Comparison of ENCODE assay signal across 8 mouse cellular contexts in genomic region chr14:25472981-25473649, GRCm38 (mm10). TPM values are rescaled to one million over a fixed set of nuclear protein-coding genes. Genes with fewer than 3 reads are reported as not detected.
DNase-seq lines count a peak whose midpoint lies in the region; ATAC-seq and TF ChIP-seq lines count a peak whose summit lies in the region.

No protein-coding gene starts in this region.

- peak overlapping the region; percentile 37; the same call in 1 of the 2 replicates for H3K9ac ChIP-seq in heart, embryonic 12.5 days
- peak overlapping the region; percentile 22 for H3K9ac ChIP-seq in kidney, embryonic 16.5 days (replicated peaks; ENCODE audit: low read length)

- 53% methylated on average over 6 of the region's 6 CpGs for WGBS in heart, embryonic 12.5 days
- 19% methylated on average over 6 of the region's 6 CpGs for WGBS in kidney, embryonic 16.5 days
- WGBS in thymus, adult 2 months: 14% methylated on average over 6 of the region's 6 CpGs

- 0 out of 2 replicates have a peak, but pooled peaks have one; percentile 25 for TF ChIP-seq CTCF in thymus, adult 2 months (IDR thresholded peaks at IDR 0.05; ENCODE audit: borderline replicate concordance, control insufficient read depth, extremely low read depth, insufficient read depth, low read length, poor library complexity)

- ATAC-seq in heart, embryonic 12.5 days (ENCODE audit: insufficient number of reproducible peaks, low FRiP score): no peak
- ATAC-seq in kidney, embryonic 16.5 days (ENCODE audit: low FRiP score, low TSS enrichment): peak; percentile 61
- ATAC-seq in megakaryocyte, adult 5-6 weeks (ENCODE audit: poor library complexity, severe bottlenecking): peak; percentile 57

- H3K9me3 ChIP-seq in heart, embryonic 12.5 days (replicated peaks): no peaks in the 10 kb centered on the region
- no peaks in the 10 kb centered on the region for H3K9me3 ChIP-seq in kidney, embryonic 16.5 days (ENCODE audit: low read length)

- no peak overlapping the region for H3K4me3 ChIP-seq in heart, embryonic 12.5 days
- H3K4me3 ChIP-seq in kidney, embryonic 16.5 days (ENCODE audit: low read length): no peak overlapping the region
- H3K4me3 ChIP-seq in thymus, adult 2 months (ENCODE audit: control insufficient read depth, insufficient read depth, low read length): no peak overlapping the region

- no peak for TF ChIP-seq POLR2A in thymus, adult 2 months (IDR thresholded peaks at IDR 0.05; ENCODE audit: control insufficient read depth, extremely low read depth, insufficient read depth, low read length, poor library complexity)

- peak; percentile 64 to 68 for DNase-seq in lung, adult 18-20 months
- no peak for DNase-seq in lung, postnatal 10 days
- peak; percentile 66 for DNase-seq in thymus, adult 2 months
- DNase-seq in ovary, postnatal 14 days (ENCODE audit: low spot score): no peak
- no peak for DNase-seq in frontal cortex, postnatal 36 days (ENCODE audit: low spot score in 2 of 2)

- peak overlapping the region; percentile 59 for H3K27ac ChIP-seq in heart, embryonic 12.5 days (ENCODE audit: poor library complexity, severe bottlenecking)
- H3K27ac ChIP-seq in kidney, embryonic 16.5 days (ENCODE audit: low read length): peak overlapping the region; percentile 87
- peak overlapping the region; percentile 51 for H3K27ac ChIP-seq in thymus, adult 2 months (ENCODE audit: control insufficient read depth, insufficient read depth, low read length)

- no peak overlapping the region for H3K4me2 ChIP-seq in heart, embryonic 12.5 days
- 0 out of 2 replicates have a peak overlapping the region, but pooled peaks have one; percentile 8 for H3K4me2 ChIP-seq in kidney, embryonic 16.5 days (replicated peaks; ENCODE audit: low read depth, low read length)

- H3K4me1 ChIP-seq in heart, embryonic 12.5 days (replicated peaks): peaks cover 99% of the 10 kb centered on the region
- H3K4me1 ChIP-seq in kidney, embryonic 16.5 days (ENCODE audit: insufficient read depth, low read length): peaks cover 99% of the 10 kb centered on the region
- peaks cover 83% of the 10 kb centered on the region for H3K4me1 ChIP-seq in thymus, adult 2 months (replicated peaks; ENCODE audit: control insufficient read depth, insufficient read depth, low read length)

- H3K36me3 ChIP-seq in heart, embryonic 12.5 days: 0 out of 2 replicates have a peak, but pooled peaks cover under 1% of the 10 kb centered on the region
- H3K36me3 ChIP-seq in kidney, embryonic 16.5 days (ENCODE audit: insufficient read depth, low read length): no peaks in the 10 kb centered on the region
- H3K36me3 ChIP-seq in thymus, adult 2 months (ENCODE audit: control insufficient read depth, insufficient read depth, low read length): no peaks in the 10 kb centered on the region

- H3K27me3 ChIP-seq in heart, embryonic 12.5 days (replicated peaks): no peaks in the 10 kb centered on the region
- H3K27me3 ChIP-seq in kidney, embryonic 16.5 days (ENCODE audit: insufficient read depth, low read length): no peaks in the 10 kb centered on the region
- no peaks in the 10 kb centered on the region for H3K27me3 ChIP-seq in thymus, adult 2 months (ENCODE audit: control insufficient read depth, insufficient read depth, low read length)

RNA-seq across cellular contexts. Expression of gene Zmiz1, which starts 14.1 kb away (rescaled TPM):
- polyA plus RNA-seq in heart, embryonic 12.5 days (2016; fragmentation: Nextera tagmentation; extraction: Ambion mirVana): 34.2 and 41.4 TPM in 2 replicates
- 36.0 and 46.6 TPM in 2 replicates for polyA plus RNA-seq in kidney, embryonic 16.5 days (2015; fragmentation: Nextera tagmentation; extraction: Ambion mirVana)
- total RNA-seq in megakaryocyte, adult 5-6 weeks (2015): 88.9 and 90.1 TPM in 2 replicates
- total RNA-seq in megakaryocyte, adult 5-6 weeks (2017): 11.4 and 15.6 TPM in 2 replicates
- polyA plus RNA-seq in thymus, adult 2 months (2012; rRNA removed): 58.9 and 93.6 TPM in 2 replicates

Comparison
In these comparisons a context has a peak if more than half of its experiments do, and no peak if none do; other contexts are left out.
1. DNase-seq: peak in lung, adult 18-20 months (2 of 2) and thymus, adult 2 months (single experiment); none in lung, postnatal 10 days (single experiment), ovary, postnatal 14 days (single experiment) and frontal cortex, postnatal 36 days (0 of 2).
2. Peak in every context shown above with its lines, with median percentiles within 50 percentile points of each other: H3K27ac ChIP-seq.